Mouse (Mus musculus): ENCODE results near the gene Tex101. TPM values are rescaled to one million over a fixed set of nuclear protein-coding genes. Genes with fewer than 3 reads are reported as not detected.
A peak's percentile ranks its signal among the peaks of the same experiment; 100 is the strongest.
"Not testable (repeated sequence)": the region's sequence is repeated elsewhere in the genome, so short reads cannot be mapped to it uniquely, and the experiment has no call there.

The Tex101 gene
- total RNA-seq (2015) = not detected in 2 replicates
- not detected in 2 replicates for total RNA-seq (2017)

GRCm38 (mm10) chr7:24676575-24676974 is at the start of gene Tex101:
Tex101 (minus strand) TSS chr7:24676675.
- no peak for ATAC-seq (replicated peaks; ENCODE audit: poor library complexity)

- peak; percentile 93 for ATAC-seq (replicated peaks; ENCODE audit: poor library complexity)
These were observed 38.6 kb upstream of the Tex101 start for GRCm38 (mm10) chr7:24715039-24715438.

- no peak for ATAC-seq (replicated peaks; ENCODE audit: poor library complexity)
These were observed 32.4 kb upstream of the Tex101 start, which contains the start of gene BC049730 for GRCm38 (mm10) chr7:24708832-24709292. BC049730 (plus strand) TSS chr7:24709242.

GRCm38 (mm10) chr7:24702841-24703240 is 26.4 kb upstream of the Tex101 start:
- ATAC-seq (replicated peaks; ENCODE audit: poor library complexity) = not testable (repeated sequence)

- not testable (repeated sequence) for ATAC-seq (replicated peaks; ENCODE audit: poor library complexity)
These were observed 21.4 kb upstream of the Tex101 start for GRCm38 (mm10) chr7:24697891-24698290.

GRCm38 (mm10) chr7:24692693-24693092 is 16.2 kb upstream of the Tex101 start:
- not testable (repeated sequence) for ATAC-seq (replicated peaks; ENCODE audit: poor library complexity)

- ATAC-seq (replicated peaks; ENCODE audit: poor library complexity) = not testable (repeated sequence)
These were observed 11.0 kb upstream of the Tex101 start for GRCm38 (mm10) chr7:24687519-24687918.

GRCm38 (mm10) chr7:24684121-24684520 is 7.6 kb upstream of the Tex101 start:
- ATAC-seq (replicated peaks; ENCODE audit: poor library complexity) = not testable (repeated sequence)

- ATAC-seq (replicated peaks; ENCODE audit: poor library complexity) = no peak
These were observed 4.5 kb downstream of the Tex101 start for GRCm38 (mm10) chr7:24671944-24672439.

- ATAC-seq (replicated peaks; ENCODE audit: poor library complexity) = no peak
These were observed 11.5 kb downstream of the Tex101 start for GRCm38 (mm10) chr7:24664959-24665358.

GRCm38 (mm10) chr7:24664301-24664700 is 12.2 kb downstream of the Tex101 start:
- no peak for ATAC-seq (replicated peaks; ENCODE audit: poor library complexity)

GRCm38 (mm10) chr7:24662575-24662974 is 13.9 kb downstream of the Tex101 start:
- peak; percentile 93 for ATAC-seq (replicated peaks; ENCODE audit: poor library complexity)

GRCm38 (mm10) chr7:24661118-24661904 is 15.2 kb downstream of the Tex101 start:
- ATAC-seq (replicated peaks; ENCODE audit: poor library complexity) = peak; percentile 54

- ATAC-seq (replicated peaks; ENCODE audit: poor library complexity) = no peak
These were observed 16.6 kb downstream of the Tex101 start for GRCm38 (mm10) chr7:24659737-24660357.

- ATAC-seq (replicated peaks; ENCODE audit: poor library complexity) = peak; percentile 93
These were observed 22.8 kb downstream of the Tex101 start for GRCm38 (mm10) chr7:24653681-24654080.

- ATAC-seq (replicated peaks; ENCODE audit: poor library complexity) = no peak
These were observed 30.0 kb downstream of the Tex101 start for GRCm38 (mm10) chr7:24646486-24646885.

- ATAC-seq (replicated peaks; ENCODE audit: poor library complexity) = peak; percentile 34; the same call in 1 of the 2 replicates
These were observed 31.5 kb downstream of the Tex101 start for GRCm38 (mm10) chr7:24644996-24645395.

- ATAC-seq (replicated peaks; ENCODE audit: poor library complexity) = no peak
These were observed 32.0 kb downstream of the Tex101 start for GRCm38 (mm10) chr7:24644492-24644891.

- peak; percentile 80 for ATAC-seq (replicated peaks; ENCODE audit: poor library complexity)
These were observed 34.0 kb downstream of the Tex101 start for GRCm38 (mm10) chr7:24642491-24642890.

GRCm38 (mm10) chr7:24640450-24640849 is 36.0 kb downstream of the Tex101 start:
- ATAC-seq (replicated peaks; ENCODE audit: poor library complexity) = no peak

- ATAC-seq (replicated peaks; ENCODE audit: poor library complexity) = peak; percentile 45
These were observed 38.2 kb downstream of the Tex101 start for GRCm38 (mm10) chr7:24638026-24638856.
